Mouse (Mus musculus): ENCODE results near the gene Chpf2. TPM values are rescaled to one million over a fixed set of nuclear protein-coding genes. Genes with fewer than 3 reads are reported as not detected.

Chpf2 gene
- polyA plus RNA-seq, 1 experiment from 2014 or later = 23.1 TPM

DNA sequence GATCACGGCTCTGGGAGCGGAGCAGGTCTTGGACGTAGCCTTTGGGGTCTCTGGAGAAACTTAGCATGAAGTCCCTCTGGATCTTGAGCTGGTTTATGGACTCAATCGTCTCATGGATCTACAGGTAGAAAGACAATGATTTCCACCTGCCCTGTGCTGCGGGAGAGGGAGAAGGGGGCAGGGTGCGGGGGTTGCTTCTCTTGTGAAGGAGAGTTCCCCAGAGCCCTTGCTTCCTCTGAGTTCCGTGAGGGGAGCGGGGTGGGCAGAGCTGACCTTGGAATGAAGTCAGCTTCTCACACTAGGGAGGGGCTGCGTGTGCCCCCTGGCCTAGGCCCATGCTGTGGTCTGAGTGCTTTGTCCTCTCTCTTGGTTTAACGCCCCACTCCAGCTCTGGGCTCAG is 6.7 kb downstream of the Chpf2 start:
- no peak overlapping the region for H3K4me2 ChIP-seq (replicated peaks)
- no peak overlapping the region for H3K27ac ChIP-seq
- H3K27me3 ChIP-seq = peaks cover 15% of the 10 kb centered on the region; the same call in 1 of the 2 replicates
- no peak for ATAC-seq (ENCODE audit: low FRiP score)
- peaks cover 51% of the 10 kb centered on the region for H3K36me3 ChIP-seq
- H3K9ac ChIP-seq = no peak overlapping the region
- 72% methylated on average over 10 of the region's 10 CpGs for WGBS
- no peaks in the 10 kb centered on the region for H3K9me3 ChIP-seq (replicated peaks)
- H3K4me1 ChIP-seq = peaks cover 45% of the 10 kb centered on the region
- H3K4me3 ChIP-seq = no peak overlapping the region

DNA sequence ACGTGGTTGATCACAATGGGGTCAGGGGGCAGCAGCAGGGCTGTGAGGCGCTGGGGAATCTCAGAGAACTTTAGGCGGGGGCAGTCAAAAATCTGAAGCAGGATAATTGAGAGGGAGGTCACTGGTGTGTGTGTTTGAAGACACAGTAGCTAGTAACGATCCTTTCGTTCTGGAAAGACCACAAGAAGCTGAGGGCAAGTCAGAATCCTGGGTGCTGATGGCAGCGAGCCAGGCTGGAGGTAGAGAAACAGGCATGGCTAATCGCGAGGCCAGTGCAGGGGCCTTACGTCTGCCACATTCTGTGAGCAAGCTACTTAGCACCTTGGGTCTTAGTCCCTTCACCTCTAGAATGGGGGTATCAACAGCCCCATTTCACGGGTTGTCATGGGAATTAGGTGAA is 7.4 kb downstream of the Chpf2 start:
- peaks cover 51% of the 10 kb centered on the region for H3K36me3 ChIP-seq
- WGBS = 73% methylated on average over 10 of the region's 10 CpGs
- H3K4me2 ChIP-seq (replicated peaks) = no peak overlapping the region
- no peak overlapping the region for H3K27ac ChIP-seq
- ATAC-seq (ENCODE audit: low FRiP score) = no peak
- H3K27me3 ChIP-seq = peaks cover 15% of the 10 kb centered on the region; the same call in 1 of the 2 replicates
- H3K4me3 ChIP-seq = no peak overlapping the region
- peaks cover 47% of the 10 kb centered on the region for H3K4me1 ChIP-seq
- H3K9ac ChIP-seq = no peak overlapping the region
- H3K9me3 ChIP-seq (replicated peaks) = no peaks in the 10 kb centered on the region

- Histone ChIP-seq H3K36me3 (peaks cover 48% of the 10 kb centered on the region), H3K4me2 (replicated peaks) (no peak overlapping the region), H3K9ac (no peak overlapping the region), H3K4me3 (no peak overlapping the region), H3K27ac (no peak overlapping the region), H3K27me3 (peaks cover 15% of the 10 kb centered on the region; the same call in 1 of the 2 replicates), H3K9me3 (replicated peaks) (no peaks in the 10 kb centered on the region), H3K4me1 (peaks cover 51% of the 10 kb centered on the region)
- ATAC-seq (ENCODE audit: low FRiP score) = no peak
- 92% methylated on average over 5 of the region's 5 CpGs for WGBS
These were observed 7.8 kb downstream of the Chpf2 start for GRCm38 (mm10) chr5:24594346-24594745.

DNA sequence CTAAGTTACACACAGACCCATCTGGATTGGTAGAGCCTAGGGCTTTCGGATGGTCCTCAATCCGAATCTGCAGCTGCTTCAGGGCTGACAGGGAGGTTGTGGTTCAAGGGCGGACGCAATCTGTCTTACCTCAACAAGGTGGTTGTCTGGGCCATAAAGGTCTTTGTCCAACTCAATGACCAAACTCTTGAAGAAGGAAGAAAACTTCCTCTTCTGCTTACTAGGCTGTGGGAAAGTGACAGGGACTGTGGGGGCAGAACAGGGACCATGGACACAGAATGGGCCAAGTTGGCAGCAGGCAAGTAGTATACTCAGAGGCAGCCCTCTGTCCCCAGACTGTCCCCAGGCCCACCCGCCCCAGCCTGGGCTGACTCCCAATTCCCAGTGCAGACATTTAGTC is 8.7 kb downstream of the Chpf2 start:
- Histone ChIP-seq H3K27ac (peak overlapping the region; percentile 83; the same call in 1 of the 2 replicates), H3K9ac (no peak overlapping the region), H3K36me3 (peaks cover 39% of the 10 kb centered on the region), H3K4me1 (peaks cover 57% of the 10 kb centered on the region), H3K4me2 (replicated peaks) (no peak overlapping the region), H3K27me3 (peaks cover 17% of the 10 kb centered on the region; the same call in 1 of the 2 replicates), H3K4me3 (no peak overlapping the region), H3K9me3 (replicated peaks) (no peaks in the 10 kb centered on the region)
- 86% methylated on average over 5 of the region's 5 CpGs for WGBS
- no peak for ATAC-seq (ENCODE audit: low FRiP score)

DNA sequence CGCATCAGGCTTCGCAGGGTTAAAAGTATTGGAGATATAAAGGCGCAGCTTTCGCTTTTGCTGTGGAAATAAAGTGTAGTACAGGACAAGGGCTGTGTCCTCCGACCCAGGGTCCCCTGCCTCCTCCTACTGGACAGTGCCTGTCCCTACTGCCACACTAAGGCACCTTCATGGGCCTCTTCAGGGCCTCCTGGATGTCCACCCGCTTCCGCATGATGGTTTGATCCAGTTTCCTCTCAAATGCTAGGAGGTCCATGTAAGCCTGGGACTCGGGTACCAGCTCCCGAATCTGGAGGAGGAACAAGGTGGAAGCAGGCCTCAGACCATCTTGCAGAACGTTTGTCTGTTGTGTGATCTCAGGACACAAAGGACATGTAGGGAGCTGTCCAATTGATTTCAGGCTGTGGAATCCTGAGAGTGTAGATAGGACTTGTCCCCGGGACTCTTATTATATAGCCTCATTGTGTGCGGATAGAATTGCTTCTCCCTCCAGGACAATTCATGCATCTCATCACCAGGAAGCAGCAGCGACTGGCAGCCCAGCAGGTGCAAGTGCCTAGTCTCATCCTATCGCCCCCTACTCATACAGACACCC is 9.3 kb downstream of the Chpf2 start:
- peaks cover 38% of the 10 kb centered on the region for H3K36me3 ChIP-seq
- peaks cover 62% of the 10 kb centered on the region for H3K4me1 ChIP-seq
- H3K9me3 ChIP-seq (replicated peaks) = no peaks in the 10 kb centered on the region
- H3K4me2 ChIP-seq (replicated peaks) = peak overlapping the region; percentile 30; the same call in 1 of the 2 replicates
- peak; percentile 5; the same call in 1 of the 2 replicates for ATAC-seq (ENCODE audit: low FRiP score)
- H3K27ac ChIP-seq = peak overlapping the region; percentile 83
- H3K27me3 ChIP-seq = peaks cover 23% of the 10 kb centered on the region; the same call in 1 of the 2 replicates
- WGBS = 57% methylated on average over 14 of the region's 14 CpGs
- H3K4me3 ChIP-seq = no peak overlapping the region
- H3K9ac ChIP-seq = peak overlapping the region; percentile 46; the same call in 1 of the 2 replicates

DNA sequence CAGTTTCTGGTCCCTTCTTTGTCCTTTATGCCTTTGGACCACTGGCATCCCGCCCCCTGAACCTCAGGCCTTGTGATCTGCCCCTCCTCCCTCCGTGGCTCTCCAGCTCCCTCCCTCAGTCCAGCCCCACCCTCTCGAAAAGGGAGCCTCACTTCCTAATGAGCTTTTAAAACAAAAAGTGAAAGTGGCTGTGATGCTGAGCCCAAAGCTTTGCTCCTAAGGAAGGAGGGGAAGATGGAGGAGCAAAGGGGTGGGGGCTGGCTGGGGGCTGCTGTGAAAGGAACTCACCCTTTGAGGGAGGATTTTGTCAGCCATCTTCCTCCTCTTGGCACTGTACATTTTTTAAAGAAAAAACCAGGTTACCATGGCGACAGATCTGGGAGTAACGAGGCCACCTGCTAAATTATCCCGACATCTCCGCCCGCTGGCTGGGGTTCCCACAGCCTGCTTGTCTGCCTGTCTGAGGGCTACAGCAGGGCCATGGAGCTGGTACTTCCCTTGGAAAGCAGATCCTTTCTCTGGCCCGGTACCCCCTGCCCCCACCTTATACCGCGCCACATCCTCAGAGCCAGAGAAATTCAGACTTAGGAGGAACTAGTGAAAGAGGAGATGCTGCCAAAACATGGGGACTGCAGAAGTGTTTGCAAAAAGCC is 10.1 kb downstream of the Chpf2 start:
- H3K9ac ChIP-seq = peak overlapping the region; percentile 46; the same call in 1 of the 2 replicates
- H3K27ac ChIP-seq = peak overlapping the region; percentile 83
- H3K36me3 ChIP-seq = peaks cover 33% of the 10 kb centered on the region
- peaks cover 61% of the 10 kb centered on the region for H3K4me1 ChIP-seq
- H3K4me2 ChIP-seq (replicated peaks) = peak overlapping the region; percentile 30
- H3K4me3 ChIP-seq = 0 out of 2 replicates have a peak overlapping the region, but pooled peaks have one; percentile 0
- peak; percentile 48 for ATAC-seq (ENCODE audit: low FRiP score)
- no peaks in the 10 kb centered on the region for H3K9me3 ChIP-seq (replicated peaks)
- 8% methylated on average over 11 of the region's 11 CpGs for WGBS
- H3K27me3 ChIP-seq = peaks cover 21% of the 10 kb centered on the region; the same call in 1 of the 2 replicates

GRCm38 (mm10) chr5:24597221-24597728 is 10.7 kb downstream of the Chpf2 start:
- no peaks in the 10 kb centered on the region for H3K9me3 ChIP-seq (replicated peaks)
- peaks cover 15% of the 10 kb centered on the region; the same call in 1 of the 2 replicates for H3K27me3 ChIP-seq
- H3K4me1 ChIP-seq = peaks cover 63% of the 10 kb centered on the region
- H3K27ac ChIP-seq = peak overlapping the region; percentile 83
- H3K36me3 ChIP-seq = peaks cover 27% of the 10 kb centered on the region
- peak; percentile 13; the same call in 1 of the 2 replicates for ATAC-seq (ENCODE audit: low FRiP score)
- 46% methylated on average over 2 of the region's 2 CpGs for WGBS
- H3K4me2 ChIP-seq (replicated peaks) = peak overlapping the region; percentile 30
- H3K9ac ChIP-seq = peak overlapping the region; percentile 46; the same call in 1 of the 2 replicates
- 0 out of 2 replicates have a peak overlapping the region, but pooled peaks have one; percentile 0 for H3K4me3 ChIP-seq

DNA sequence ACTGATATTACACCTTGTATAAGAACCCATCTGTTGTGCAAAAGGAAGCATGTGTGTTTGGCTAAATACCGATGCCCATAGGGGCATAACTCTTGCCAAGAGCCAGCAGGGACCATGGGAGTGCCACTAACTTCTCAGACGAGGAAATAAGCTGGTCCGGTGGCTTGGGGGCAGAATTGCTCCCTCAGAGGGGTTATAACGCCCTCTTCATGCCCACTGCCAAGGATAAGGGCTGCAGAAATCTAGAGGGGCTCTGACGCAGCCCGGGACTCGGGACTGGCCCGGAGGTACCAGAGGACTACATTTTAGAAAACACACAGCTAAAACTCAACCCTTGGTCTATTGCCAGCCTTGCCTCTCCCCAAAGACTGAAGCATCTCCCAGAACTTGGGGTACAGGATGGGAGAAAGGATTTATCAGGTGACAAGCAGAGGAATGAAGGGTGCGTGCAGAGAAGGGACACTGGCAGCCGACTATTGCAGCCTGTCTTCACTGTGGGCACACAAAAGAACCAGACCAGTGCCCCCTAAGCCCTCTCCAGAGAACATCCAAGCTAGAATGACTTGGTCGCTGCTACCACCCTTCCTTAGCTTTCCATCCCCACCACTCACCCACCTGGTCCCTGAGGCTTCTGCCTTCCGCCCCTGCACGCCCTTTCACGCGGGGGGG is 11.5 kb downstream of the Chpf2 start:
- Histone ChIP-seq H3K27me3 (peaks cover 10% of the 10 kb centered on the region; the same call in 1 of the 2 replicates), H3K4me3 (peak overlapping the region; percentile 48), H3K4me2 (replicated peaks) (peak overlapping the region; percentile 94), H3K9me3 (replicated peaks) (no peaks in the 10 kb centered on the region), H3K9ac (peak overlapping the region; percentile 71), H3K36me3 (peaks cover 19% of the 10 kb centered on the region), H3K27ac (peak overlapping the region; percentile 58; the same call in 1 of the 2 replicates), H3K4me1 (peaks cover 71% of the 10 kb centered on the region)
- 23% methylated on average over 15 of the region's 15 CpGs for WGBS
- ATAC-seq (ENCODE audit: low FRiP score) = no peak

DNA sequence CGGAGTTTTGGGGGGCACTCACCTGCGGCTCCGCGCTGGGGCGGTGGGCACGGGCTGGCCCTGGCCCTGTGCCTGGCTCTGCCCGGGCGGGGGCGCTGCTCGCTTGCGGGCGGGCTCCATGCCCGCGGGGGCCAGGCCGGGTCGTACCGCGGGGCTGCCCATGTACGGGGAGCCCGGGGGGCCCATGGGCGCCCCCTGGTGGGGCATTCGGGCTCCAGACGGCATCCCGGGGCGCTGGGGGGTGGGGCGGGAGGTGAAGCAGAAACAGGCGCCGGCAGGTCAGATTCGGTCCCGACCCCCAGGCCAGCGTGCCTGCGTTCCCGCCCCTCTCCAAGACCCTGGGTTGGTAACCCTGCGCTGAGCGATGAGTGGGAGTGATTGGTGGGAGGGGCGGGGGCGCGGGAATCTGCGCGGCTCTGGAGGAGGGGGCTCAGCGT is 12.0 kb downstream of the Chpf2 start:
- 1% methylated on average over 40 of the region's 41 CpGs for WGBS
- no peaks in the 10 kb centered on the region for H3K9me3 ChIP-seq (replicated peaks)
- ATAC-seq (ENCODE audit: low FRiP score) = 0 out of 2 replicates have a peak, but pooled peaks have one; percentile 0
- H3K27me3 ChIP-seq = peaks cover 10% of the 10 kb centered on the region; the same call in 1 of the 2 replicates
- H3K4me3 ChIP-seq = peak overlapping the region; percentile 48
- peaks cover 13% of the 10 kb centered on the region; the same call in 1 of the 2 replicates for H3K36me3 ChIP-seq
- peaks cover 76% of the 10 kb centered on the region for H3K4me1 ChIP-seq
- H3K27ac ChIP-seq = peak overlapping the region; percentile 58; the same call in 1 of the 2 replicates
- H3K9ac ChIP-seq = peak overlapping the region; percentile 71
- peak overlapping the region; percentile 94 for H3K4me2 ChIP-seq (replicated peaks)

DNA sequence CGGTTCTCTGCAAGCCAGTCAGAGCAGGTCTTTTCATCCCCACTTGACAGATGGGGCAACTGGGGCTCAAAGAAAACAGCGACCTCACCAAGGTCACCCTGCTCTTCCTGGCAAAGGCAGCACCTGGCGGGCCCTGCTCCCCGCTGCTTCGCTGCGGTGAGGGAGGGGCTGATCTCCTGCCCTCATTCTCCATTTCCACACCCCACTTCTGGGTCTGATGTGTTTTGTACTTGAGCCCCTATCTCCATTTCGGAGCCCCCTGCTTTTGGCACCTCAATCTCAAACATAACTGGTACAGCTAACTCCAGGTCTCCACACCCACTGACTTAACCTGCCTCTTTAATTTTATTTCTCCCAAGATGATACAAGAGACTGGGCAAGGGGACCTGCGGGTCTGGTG is 12.6 kb downstream of the Chpf2 start:
- H3K36me3 ChIP-seq = peaks cover 8% of the 10 kb centered on the region; the same call in 1 of the 2 replicates
- H3K9me3 ChIP-seq (replicated peaks) = no peaks in the 10 kb centered on the region
- H3K9ac ChIP-seq = peak overlapping the region; percentile 71
- H3K4me3 ChIP-seq = peak overlapping the region; percentile 48
- no peak overlapping the region for H3K27ac ChIP-seq
- peaks cover 10% of the 10 kb centered on the region; the same call in 1 of the 2 replicates for H3K27me3 ChIP-seq
- peak overlapping the region; percentile 94 for H3K4me2 ChIP-seq (replicated peaks)
- WGBS = 13% methylated on average over 8 of the region's 8 CpGs
- ATAC-seq (ENCODE audit: low FRiP score) = no peak
- H3K4me1 ChIP-seq = peaks cover 82% of the 10 kb centered on the region

- Histone ChIP-seq H3K4me3 (peak overlapping the region; percentile 53), H3K4me2 (replicated peaks) (peak overlapping the region; percentile 88), H3K4me1 (peaks cover 83% of the 10 kb centered on the region), H3K36me3 (no peaks in the 10 kb centered on the region), H3K9me3 (replicated peaks) (no peaks in the 10 kb centered on the region), H3K27ac (no peak overlapping the region), H3K9ac (no peak overlapping the region), H3K27me3 (peaks cover 10% of the 10 kb centered on the region; the same call in 1 of the 2 replicates)
- no peak for ATAC-seq (ENCODE audit: low FRiP score)
- 57% methylated on average over 2 of the region's 2 CpGs for WGBS
These were observed 13.7 kb downstream of the Chpf2 start for GRCm38 (mm10) chr5:24600236-24600635.

Data from hindbrain, embryonic 12.5 days (tissue).